Mouse (Mus musculus) liver, adult (tissue): Measurements from ENCODE around the gene Tmem14a.

ENCODE experiments used
- GATA4 ChIP-seq: IDR thresholded peaks from 2 replicates; pipeline ENCODE4 v1.6.1; 2014; ENCODE audit warnings: mild to moderate bottlenecking, low read length; ENCODE audit not compliant: insufficient replicate concordance

Tmem14a gene

DNA sequence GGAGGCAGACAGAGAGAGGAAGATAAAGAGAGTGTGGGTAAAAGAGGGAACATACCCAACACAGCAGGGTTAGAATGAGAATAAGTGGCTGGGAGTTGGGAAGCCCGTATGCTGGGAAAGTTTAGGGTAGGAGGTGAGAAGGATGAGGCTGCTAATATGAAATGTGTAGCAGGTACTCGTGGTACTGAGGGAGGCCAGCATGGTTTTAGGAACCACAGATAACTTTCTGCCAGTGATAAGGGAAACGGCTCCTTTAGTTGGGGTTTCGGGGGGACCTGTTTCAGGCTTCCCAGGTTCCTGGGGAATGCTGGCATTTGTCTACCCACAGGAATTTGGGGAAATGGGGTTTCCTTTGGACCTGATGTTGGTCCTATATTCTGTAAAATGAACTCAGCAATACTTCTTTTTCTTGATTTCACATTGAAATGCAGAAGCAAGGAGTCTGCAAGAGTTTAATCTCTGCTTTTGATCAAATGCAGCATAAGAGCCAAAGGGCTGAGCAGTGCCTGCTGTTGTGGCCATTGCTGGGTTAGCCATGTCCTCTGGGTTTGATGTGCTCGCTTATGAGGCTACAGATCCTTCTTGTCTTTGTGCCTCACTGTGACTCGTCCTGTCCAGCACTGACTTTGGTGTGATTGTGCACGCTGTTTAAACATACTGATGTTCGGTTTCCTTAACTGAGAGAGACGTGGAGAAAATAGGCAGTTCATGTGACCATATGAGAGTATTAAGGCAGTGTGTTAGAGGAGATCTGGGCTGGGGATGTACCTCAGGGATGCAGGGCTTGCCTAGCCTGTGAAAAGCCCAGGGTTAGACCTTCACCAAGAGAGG lies 30.4 kb downstream of the Tmem14a start:
- TF ChIP-seq GATA4: no peak

DNA sequence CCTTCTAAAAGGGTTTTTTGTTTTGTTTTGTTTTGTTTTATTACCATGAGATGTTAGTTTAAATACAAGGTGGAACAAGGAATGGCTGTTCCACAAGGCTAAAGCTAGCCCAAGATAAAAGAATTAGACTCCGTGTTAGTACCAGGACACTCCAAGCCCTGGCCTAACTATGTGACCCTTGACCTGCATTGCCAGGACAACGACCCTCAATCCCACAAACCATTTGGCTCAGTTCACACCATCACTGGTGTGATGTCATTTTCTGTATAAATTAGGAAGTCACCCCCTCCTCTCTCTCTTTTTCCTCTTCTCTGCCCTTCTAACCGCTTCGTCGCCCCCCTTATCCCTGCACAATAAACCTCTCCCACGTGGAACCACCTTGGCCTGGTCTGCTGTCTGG lies 33.3 kb downstream of the Tmem14a start:
- TF ChIP-seq GATA4: no peak

DNA sequence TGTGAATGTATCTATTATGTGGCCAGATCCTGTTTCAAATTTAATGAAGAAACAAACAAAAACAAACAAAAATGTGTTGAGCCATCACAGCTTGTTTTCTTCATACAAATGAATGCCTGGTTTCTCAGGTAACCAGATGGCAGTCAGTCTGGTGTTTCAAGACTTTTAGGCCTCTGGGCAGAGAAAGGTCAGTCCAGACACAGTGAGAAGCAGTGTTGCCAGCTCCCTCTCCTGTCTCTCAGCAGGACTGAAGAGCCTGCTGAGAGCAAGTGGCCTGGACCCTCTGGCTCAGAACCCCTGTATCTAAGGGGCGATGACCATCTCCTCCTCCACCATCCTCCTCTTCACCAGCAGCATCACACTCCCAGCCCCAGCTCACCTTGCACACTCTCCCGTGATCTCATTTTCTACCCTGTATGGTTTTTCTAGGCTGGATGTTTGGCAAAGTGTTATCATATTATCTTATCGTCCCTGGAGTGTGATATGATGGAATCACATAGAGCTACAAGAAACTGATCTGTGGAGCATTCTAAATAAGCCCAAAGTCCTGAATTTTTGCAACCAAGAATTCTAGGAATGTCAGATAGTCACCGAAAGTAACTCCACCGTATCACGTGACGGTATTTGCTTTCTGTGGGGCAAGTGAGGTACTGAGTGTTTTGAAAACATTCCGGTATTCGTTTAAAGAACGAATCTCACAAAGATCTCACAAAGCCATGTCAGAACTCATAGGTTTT lies 34.4 kb downstream of the Tmem14a start:
- no peak for TF ChIP-seq GATA4

DNA sequence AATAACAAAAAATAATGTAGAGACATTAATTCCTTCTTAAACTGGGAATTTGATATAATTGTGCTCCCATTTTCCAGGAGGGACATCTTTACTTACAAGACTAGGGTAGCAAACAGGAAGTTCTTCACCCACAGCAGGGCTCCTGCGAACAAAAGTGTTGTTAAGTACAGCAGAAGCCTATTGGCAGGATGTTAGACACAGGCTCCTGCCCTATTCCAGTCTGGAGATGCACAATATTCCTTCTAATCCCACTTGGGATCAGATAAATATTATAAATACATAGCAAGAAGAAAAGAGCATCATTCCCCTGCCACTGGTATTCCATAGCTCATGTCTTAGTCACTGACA lies 34.9 kb downstream of the Tmem14a start:
- TF ChIP-seq GATA4: no peak

DNA sequence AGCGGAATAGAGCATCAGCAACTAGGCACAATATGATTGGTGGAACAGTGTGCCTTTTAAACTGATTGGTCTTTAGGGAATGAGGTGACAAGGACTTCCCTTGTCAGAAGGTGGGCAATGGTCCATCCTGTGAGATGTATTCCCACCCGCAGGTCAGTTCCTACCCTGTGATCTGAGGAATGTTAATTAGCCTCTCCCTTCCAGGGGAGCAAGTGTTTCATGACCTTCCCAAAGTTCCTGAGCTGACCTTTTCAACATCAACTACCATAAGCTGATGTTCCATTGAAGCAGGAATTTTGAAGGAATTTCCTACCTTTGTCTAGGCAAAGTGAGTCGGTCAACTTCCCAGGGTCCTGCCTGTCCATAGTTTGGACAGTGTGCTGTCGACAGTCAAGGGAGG lies 35.5 kb downstream of the Tmem14a start:
- TF ChIP-seq GATA4: no peak

DNA sequence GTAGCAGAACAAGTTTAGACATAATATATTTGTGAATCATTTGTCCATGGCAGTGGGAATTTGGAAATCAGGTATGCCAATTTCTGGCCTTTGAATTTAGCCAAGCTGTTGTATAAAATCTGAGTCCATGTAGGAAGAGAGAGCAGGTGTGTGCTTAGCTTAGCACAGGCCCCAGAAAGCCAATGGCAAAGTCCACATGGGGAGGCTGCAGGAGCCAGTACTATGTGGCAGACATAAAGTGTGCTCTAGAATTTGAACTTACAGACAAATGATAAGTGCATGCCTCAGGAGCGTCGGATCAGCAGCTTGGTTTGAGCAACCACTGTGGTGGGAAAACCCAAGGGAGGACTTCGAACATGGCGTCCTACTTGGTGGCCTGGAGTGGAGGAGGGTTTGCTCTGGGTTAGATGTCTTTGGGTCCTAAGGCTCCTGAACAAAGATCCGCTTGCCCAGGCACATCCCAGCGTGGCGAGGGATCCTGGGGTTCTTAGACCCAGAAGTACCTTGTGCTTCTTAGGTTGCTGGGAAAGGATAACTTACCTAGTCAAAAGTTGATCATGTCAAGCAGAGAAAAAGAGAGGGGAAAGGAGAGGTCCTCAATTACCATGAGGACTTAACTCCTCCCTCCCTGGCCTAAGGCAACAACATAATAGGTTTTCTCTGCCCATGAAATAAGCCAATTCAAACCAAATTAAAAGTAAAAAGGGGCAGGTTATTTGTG lies 37.4 kb downstream of the Tmem14a start:
- TF ChIP-seq GATA4: no peak

DNA sequence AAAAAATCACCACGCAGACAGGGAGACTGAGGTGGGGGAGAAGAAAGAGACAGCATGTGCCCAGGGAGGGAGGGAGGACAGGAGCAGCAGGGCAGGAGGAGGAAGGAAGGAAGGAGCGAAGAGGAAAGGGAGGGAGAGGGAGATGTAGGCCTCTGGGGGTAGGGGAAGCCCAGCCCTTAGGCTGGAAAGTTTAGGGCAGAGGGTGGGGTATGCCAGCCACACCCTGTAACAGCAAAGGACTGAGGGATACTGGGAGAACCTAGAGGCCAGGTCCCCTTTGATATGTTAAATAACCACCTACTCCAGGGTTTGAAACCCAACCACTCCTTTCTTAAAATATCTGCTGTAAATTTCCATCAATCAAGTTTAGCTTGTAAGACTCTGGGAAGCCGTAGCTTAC lies 38.0 kb downstream of the Tmem14a start:
- TF ChIP-seq GATA4: no peak

DNA sequence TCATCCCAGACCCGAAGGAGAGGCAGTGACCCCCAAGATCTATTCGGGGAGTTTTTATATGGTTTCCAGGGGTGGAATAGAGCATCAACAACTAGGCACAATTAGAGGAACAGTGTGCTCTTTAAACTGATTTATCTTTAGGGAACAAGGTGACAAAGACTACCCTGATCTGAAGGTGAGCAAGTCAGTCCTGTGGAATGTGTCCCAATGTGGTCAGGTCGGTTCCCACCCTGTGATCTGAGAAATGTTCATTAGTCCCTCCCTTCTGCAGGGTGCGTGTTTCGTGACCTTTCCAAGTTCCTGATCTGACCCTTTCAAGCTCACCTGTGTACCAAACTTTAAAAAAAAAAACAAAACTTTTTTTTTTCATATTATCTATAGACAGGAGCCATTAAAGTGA lies 38.5 kb downstream of the Tmem14a start:
- TF ChIP-seq GATA4: no peak

DNA sequence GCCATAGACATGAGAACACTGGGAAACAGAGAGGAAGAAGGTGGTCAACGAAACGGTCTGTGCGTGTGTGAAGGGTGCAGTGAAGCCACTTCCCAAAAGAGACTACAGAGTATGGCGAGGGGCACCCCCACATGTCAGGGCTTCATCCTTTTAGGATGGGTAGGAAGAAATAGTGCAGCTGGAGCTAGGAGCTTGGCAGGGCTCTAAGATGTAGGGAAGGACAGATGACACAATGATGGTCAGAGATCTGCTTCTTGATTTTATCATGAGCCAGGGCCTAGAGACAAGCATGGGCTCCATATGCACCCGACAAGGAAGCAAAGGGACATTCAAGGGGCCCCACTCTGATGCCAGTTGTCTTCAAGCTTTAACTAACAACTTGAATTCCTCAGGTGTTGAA lies 44.0 kb downstream of the Tmem14a start:
- no peak for TF ChIP-seq GATA4

DNA sequence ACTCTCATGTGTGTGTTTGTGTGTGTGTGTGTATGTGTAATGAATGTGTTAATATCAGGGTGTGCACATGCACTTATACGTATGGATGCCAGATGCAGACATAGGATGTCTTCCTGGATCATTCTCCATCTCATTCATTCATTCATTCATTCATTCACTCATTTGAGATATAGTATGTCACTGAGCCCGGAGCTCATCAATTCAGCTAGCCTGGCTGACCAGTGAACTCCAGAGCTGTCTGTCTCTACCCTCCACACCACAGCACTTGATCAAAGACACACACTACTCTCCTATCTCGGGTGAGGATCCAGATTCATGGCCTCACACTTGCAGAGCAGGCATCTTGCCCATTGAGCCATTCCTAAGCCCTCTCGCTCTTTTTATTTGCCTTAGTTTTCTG lies 45.6 kb downstream of the Tmem14a start:
- no peak for TF ChIP-seq GATA4

DNA sequence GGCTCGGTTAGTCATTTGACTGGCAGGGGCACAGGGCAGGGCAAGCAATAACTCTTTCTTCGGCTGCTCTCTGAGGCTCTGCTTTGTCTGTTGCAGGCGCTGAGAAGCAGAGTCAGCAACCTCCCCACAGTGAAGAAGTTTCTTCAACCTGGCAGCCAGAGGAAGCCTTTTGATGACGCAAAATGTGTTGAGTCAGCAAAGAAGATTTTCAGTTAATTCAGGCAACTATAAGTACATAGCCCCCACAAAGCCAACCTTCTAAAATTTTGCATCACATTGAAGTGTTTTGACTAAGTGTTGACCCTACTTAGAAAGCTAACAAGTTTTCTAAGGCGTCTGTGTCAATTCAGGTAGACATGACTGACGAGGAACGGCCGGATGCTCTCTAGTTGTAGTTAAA lies 46.4 kb downstream of the Tmem14a start:
- TF ChIP-seq GATA4: no peak

DNA sequence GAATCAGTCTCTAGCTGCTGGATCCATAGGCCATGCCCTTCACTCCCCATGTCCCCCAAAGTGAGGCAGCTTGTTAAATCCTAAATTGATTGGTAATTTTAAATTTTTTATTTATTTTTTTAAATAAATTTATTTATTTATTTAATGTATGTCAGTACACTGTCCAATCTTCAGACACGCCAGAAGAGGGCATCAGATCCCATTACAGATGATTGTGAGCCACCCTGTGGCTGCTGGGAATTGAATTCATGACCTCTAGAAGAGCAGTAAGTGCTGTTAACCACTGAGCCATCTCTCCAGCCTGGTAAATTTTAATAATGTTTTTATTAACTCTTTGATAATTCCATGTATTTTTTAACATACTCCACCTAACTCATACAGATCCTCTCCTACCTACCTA lies 48.4 kb downstream of the Tmem14a start:
- TF ChIP-seq GATA4: no peak

DNA sequence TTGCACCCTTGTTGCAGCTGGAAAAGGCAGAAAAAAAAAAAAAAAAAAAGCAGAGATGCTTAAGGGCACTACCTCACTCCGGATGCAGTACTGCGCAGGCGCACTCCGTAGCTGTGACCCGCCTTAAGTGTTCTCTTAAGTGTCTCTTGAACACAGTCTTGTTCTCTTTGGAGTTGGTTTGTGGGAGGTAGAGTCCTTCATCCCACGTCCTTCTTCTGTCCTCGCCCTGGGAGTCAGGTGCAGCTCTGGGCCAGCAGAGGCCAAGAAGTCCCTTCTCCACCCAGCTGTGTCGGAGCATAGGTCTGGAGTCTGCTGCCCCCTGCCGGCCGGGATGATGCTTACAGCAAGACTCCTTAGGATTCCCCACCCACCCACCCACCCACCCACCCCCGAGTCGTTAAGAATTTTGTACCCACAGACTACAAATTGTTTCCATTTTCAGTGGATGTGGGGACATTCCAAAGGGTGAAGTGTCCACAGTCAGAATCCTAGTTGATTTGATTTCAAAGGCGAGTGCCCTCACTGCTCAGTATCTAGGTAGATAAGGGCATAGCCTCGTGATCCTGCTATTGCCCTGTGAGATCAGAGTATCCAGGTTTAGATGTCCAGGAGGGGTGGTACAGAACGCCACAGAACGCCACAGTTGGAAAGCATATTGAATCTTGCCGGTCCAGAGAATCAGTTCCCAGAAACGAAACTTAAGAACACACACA lies 53.1 kb downstream of the Tmem14a start:
- TF ChIP-seq GATA4: no peak

DNA sequence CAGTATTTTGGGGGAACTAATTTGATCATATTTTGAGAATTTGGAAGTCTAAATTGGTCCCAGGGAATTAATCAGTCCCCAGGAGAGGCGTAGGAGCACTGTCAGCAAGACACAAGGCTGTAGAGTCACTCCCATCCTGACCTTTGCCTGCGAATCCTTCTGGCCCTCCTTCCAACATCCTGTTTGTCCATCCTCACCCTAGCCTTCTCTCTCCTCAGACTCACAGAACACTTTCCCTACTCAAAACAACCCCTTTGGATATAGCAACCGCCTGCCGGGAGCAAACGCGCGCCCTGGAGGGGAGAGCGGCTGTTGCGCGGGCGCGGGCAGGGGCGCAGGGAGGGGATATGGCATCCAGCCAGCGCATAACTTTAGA lies 53.7 kb downstream of the Tmem14a start:
- no peak for TF ChIP-seq GATA4

DNA sequence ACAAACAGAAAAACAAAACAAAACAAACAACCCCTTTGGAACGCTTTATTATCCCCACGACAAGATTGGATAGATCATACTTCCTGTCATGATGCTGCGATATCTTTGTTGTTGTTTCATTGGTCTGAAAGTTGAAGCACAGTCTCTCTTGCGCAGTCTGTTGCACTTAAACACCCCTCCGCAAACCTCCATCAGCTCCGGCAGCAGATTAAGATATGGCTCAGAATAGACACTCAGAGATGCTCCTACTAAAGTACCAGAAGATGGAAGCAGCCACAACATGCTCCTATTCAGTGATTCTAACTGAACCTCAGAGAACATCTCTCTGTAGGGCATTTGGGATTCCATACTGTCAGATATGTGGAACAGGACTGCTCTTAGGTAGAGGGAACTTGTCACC lies 54.7 kb downstream of the Tmem14a start:
- TF ChIP-seq GATA4: no peak
